Mouse (Mus musculus): ENCODE measurements at regions not wholly inside any gene's neighbourhood (a gene's known extent, or its start where the extent isn't known, plus 50 kb on each side); places are given as distances from the start of the nearest gene placed in this dataset.

GRCm38 (mm10) chr14:76356161-76356560 lies 58.6 kb upstream of the Tsc22d1 start:
- intact Hi-C loops (cut with DNase I): no loop called here
- DNase-seq (ENCODE audit: low spot score in 2 of 2): no peak

DNA sequence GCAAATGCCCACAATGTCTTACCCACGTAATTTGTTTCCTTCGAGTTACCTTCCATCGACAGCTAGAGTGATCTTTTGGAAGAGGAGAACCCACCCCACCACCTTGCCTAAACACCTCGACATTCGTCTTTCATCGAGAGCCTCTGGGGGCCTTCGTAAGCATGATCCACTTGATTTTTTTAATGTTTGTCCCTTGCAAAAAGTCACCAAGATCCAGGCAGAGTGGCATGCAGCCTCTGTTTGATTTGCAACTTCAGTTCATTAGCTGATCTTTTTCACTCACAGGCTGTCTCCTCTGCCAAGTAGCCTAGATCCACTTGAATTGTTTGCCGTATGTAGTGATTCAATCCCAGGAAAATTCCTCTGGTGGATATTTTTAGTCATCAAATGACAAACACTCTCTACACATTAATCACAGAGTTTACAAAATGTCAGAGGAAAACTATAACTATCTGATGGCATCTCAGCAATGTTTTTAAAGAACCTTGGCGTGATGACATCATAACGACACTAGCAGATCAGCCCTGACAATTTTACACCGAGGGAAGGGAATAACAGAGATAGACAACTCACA lies 54.8 kb upstream of the Tsc22d1 start:
- intact Hi-C loops (cut with DNase I): no loop called here

DNA sequence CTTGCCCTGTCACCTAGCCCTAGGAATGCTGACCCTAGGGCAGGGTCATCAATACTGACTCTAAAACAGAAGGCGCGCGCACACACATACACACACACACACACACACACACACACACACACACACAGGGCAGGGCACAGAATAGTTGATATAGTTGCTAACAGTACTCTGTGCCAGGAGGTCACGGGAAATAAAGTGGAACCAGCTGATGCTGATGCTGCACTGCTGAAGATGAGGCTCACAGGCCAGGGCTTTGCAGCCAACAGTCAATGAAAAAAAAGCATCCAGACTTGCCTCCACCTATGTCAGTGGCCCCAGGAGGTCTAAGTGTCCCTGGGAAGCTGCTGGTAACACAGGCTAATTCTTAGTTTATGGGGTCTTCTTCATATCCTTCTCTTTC lies 50.7 kb upstream of the Tsc22d1 start:
- intact Hi-C loops (cut with DNase I): no loop called here
- DNase-seq (ENCODE audit: low spot score in 2 of 2): no peak

More for the DNA sequence above, 54.8 kb upstream of the Tsc22d1 start:
- no peak for DNase-seq (ENCODE audit: low spot score in 2 of 2)
